Mouse (Mus musculus): ENCODE data around the gene Gmfg.
A peak's percentile ranks its signal among the peaks of the same experiment; 100 is the strongest.

Gene Gmfg

DNA sequence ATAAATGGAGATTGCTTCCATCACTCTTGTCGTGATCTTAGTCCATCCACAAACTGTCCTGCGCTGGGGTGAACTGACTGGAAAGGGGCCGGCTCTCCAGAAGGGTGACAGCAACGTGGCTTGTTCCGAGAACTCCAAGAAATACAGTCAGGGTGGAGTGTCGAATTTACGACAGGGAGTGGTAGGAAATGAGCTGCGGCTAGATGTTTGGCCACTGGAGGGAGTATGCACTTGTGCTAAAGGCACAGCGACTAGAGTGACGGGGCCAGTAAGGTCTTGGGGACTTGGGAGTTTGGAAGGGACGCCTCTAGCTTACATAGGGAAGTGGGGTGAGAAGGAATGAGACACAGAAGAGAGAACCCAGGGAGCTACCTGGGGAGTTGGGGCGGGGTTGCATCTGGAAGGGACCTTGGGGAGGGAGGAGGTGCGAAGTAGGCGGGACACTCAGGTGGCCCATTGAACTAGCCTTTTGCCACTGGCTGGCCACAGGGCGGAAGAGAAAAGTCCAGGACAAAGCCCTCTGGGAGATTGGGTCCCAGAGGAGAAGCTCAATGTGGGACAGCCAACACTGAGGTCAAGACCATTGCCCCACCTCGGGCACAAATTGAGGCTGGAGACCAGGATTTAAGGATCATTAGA, at the start of gene Gmfg:
Gene Gmfg, plus strand, starts transcription at position 516 of the 639 bp plus-strand sequence.
- DNase-seq, result peak; percentile 95

DNA sequence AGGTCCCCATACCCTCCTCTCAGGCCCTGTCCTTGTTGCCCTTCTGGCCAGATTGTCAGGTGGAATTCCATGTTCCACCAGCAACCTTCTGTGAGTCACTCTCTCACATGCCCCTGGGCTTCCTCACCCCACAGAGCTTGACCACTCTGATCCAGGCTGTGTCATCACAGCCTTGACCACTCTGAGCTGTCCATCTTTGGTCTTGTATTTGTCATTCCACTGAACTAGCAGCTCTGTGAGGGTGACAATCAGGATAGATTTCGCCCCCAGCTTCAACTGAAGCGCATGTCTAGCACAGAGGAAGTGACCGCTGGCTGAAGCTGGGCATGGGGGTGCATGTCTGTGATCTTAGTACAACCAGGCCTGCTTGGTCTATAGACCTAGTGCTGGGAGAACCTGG, 46.9 kb upstream of the Gmfg start:
- no peak for DNase-seq

- DNase-seq, result peak; percentile 99
Observed at GRCm38 (mm10) chr7:28392429-28393271, 44.6 kb upstream of the Gmfg start, which contains the start of the genes Med29 and Paf1. TSS of gene Med29 (minus strand) at chr7:28392708. TSS of gene Paf1 (plus strand) at chr7:28392951.

- DNase-seq, result no peak
Observed at GRCm38 (mm10) chr7:28393272-28393951, 43.8 kb upstream of the Gmfg start.

DNA sequence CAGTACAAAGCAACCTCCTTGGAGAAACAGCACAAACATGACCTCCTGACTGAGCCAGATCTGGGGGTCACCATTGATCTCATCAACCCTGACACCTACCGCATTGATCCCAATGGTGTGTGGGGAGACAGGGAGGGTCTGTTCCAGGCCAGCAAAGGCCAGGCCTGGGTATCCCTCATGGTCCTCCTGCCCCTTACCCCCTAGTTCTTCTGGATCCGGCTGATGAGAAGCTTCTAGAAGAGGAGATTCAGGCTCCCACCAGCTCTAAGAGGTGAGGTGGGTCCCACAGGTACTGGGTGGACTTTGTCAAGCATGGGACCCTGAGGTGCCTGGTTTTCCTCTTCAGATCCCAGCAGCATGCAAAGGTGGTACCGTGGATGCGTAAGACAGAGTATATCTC, 41.8 kb upstream of the Gmfg start:
- DNase-seq, result no peak

DNA sequence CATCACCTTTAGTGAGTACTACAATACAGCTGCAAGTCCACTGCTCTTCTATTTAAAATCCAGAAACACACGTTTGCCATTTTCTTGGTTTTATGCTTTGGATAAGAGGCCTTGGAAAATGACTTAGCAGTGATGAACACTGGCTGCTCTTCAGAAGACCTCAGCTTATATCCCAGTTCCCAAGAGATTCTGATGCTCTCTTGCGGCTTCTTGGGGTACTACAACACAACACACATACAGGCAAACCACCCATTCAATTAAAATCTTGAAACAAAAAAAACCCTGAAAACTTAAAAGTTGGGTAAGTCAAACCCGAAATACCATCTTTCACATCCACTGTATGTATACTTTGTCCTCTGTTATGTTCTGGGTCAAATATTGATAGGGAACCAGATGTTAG, 39.2 kb upstream of the Gmfg start:
- peak; percentile 69 for DNase-seq

GRCm38 (mm10) chr7:28398696-28399340, 38.4 kb upstream of the Gmfg start:
- no peak for DNase-seq

DNA sequence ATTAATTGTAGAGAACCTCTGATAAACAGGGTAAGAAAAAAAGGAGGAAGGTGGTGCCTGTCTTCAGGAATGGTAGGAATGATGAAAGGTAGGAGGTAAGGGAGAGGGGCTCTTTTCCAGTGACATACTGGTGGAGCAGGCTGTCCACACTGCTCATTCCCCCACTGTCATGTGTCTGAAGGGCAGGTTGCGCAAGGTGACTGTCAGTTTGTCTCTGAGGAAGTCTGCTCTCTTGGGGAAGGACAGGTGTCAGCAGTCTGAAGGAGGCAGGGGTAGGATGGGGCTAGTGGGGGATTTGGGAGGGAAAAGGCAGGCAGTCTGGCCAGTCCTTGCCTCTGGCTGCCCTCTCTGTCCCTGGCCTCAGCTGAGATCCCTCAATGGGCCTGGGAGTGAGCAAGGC, 36.2 kb upstream of the Gmfg start:
- no peak for DNase-seq

- DNase-seq, result no peak
Observed at GRCm38 (mm10) chr7:28401942-28402341, 35.3 kb upstream of the Gmfg start.

DNA sequence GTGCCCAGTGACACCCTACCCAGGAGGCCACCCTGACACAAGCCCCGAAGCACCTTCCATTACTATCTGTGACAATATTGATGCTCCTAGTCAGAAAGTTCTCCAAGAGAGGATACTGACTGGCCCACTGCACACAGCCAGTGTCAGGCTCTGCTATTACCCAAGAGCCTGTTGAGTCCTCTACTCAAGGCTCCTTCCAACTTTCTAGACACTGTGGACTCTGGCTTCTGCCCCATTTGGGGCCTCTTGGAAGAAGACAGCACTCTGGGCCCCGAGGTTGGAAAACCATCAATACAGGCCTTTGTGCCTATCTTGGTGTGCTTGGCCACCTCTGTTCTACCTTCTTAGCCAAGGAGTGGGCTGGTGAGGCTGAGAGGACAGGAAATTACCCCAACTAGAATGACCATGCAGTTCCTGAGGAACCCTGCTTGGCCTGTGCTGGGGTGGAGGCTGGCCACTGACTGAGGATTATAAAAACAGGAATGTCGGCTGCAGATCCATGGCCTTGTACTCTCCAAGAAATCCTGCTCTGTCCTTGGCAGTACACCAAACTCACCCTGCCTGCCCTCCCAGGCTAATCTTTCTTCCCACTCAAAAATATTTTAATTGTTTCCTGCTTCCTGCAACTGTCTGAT, 26.3 kb upstream of the Gmfg start:
- DNase-seq, result peak; percentile 83

GRCm38 (mm10) chr7:28412826-28413225, 24.4 kb upstream of the Gmfg start:
- no peak for DNase-seq

DNA sequence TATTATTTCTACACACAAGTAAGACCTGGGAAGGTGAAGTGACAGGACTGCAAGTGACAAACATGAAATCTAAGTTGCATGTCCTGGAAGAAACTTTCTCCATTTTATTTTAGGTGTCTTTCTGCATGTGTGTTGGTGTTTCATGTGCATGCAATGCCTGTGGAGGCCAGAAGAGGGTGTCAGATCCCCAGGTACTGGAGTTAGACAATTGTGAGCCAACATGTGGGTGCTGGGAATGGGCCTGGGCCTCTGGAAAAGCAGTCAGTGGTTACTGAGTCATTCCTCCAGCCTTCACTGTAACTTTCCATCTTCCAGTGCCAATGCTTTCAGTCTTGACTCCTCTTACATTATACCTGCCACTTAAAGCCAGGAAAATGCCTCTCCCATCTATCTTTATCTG, 19.9 kb upstream of the Gmfg start:
- no peak for DNase-seq

- peak; percentile 84 for DNase-seq
Observed at GRCm38 (mm10) chr7:28418096-28418670, 19.1 kb upstream of the Gmfg start.

- DNase-seq, result no peak
Observed at GRCm38 (mm10) chr7:28419416-28419815, 17.8 kb upstream of the Gmfg start.

GRCm38 (mm10) chr7:28423018-28423417, 14.2 kb upstream of the Gmfg start:
- no peak for DNase-seq

DNA sequence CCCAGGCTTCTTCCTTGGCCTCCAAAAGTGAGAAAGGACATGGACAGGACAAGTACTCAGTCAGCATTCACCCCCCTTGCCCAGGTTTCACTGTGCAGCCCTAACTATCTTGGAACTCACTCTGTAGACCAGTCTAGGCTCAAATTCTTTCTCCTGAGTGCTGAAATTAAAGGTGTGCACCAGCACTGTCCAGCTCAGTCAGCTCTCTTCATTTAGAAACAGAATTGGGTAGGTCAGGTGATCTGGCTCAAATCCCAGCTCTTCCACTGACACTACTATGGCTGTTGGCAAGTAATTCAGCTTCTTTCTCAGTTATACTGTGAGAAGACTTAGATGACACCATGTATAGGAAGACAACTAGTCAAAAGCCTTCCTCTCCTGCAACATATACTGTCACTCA, 9.5 kb upstream of the Gmfg start:
- DNase-seq, result no peak

GRCm38 (mm10) chr7:28430512-28430911, 6.7 kb upstream of the Gmfg start:
- no peak for DNase-seq

DNA sequence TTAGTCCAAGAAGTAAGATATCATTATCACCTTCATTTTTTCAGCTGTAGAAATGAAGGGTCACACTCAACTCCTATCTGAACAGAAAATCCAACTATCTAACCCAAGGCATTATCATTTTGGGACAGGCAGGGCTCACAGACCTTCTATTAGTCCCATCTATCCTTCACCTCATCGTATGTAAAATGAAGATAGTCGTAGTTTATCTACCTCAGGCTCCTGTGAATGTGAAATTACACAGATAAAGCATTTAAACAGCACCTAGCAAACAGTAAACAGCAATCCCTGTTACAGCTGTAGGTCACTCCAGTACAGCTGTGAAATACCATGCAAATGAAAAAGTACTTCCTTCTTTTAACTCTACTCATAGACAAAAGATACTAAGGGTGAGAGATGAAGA, 5.0 kb upstream of the Gmfg start:
- no peak for DNase-seq

DNA sequence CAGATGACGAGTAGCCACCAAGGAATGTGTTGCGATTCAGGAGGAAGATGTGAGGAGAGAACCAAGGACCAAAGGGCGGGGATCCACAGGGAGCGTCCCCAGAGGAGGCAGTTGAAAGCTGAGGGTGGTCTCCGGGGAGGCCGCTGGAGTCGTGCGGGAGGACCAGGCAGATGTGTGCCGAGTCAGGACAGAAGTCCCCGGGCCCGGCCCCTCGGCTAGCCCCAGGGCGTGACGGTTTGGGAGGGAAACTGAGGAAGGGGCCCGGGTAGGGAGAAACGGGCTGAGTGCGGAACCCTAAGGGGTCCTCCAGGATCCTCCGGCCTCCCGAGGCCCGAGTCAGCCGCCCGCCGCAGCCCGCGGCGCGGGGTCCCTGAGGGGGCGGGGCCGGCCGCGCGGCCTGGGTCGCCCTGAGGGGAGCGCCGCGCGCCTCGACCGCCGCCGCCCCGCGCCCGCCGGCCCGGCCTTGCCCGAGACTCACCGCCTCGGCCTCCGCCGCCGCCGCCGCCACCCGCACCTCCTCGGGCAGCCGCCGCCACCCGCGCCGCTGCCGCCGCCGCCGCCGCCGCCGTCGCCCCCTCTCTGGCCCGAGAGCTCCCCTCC, 1.5 kb upstream of the Gmfg start:
- DNase-seq, result peak; percentile 36

- DNase-seq, result peak; percentile 100
Observed at GRCm38 (mm10) chr7:28436271-28436904, 859 bp upstream of the Gmfg start.

DNA sequence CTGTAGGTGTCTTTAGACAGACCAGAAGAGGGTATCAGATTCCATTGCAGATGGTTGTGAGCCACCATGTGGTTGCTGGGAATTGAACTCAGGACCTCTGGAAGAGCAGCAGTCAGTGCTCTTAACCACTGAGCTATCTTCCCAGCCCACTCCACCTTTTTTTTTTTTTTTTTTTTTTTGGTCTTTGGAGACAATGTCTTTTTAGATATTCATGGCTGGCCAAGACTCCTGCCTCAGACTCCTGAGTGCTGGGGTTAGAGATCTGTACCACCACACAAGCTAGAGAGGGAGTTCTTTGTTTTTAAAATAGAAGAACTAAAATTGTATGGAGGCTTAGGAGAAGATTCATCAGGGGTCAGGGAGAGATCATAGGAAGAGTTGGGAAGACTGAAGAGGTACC, 717 bp downstream of the Gmfg start:
- DNase-seq, result no peak

All from lung, postnatal 10 days (tissue).